Mouse (Mus musculus) liver, embryonic 12.5 days (tissue): ENCODE measurements at regions not wholly inside any gene's neighbourhood (a gene's known extent, or its start where the extent isn't known, plus 50 kb on each side); places are given as distances from the start of the nearest gene placed in this dataset.

Source experiments
- ATAC-seq: fragments of 200-750 bp; cut with Nextera tagmentation; 2 replicates; pipeline ENCODE4 v1.8.0; 2017; ENCODE audit warnings: moderate number of reproducible peaks, mild to moderate bottlenecking, moderate library complexity
- H3K27ac ChIP-seq: fragments of 300-500 bp; sonication (generic); 2 replicates; pipeline ENCODE4 v1.5.1; 2016; ENCODE audit warnings: mild to moderate bottlenecking
- H3K27me3 ChIP-seq: fragments of 300-500 bp; sonication (generic); replicated peaks from 2 replicates; pipeline ENCODE4 v1.6.1; 2016; ENCODE audit warnings: mild to moderate bottlenecking, moderate library complexity
- H3K36me3 ChIP-seq: fragments of 300-500 bp; sonication (generic); 2 replicates; pipeline ENCODE4 v1.6.1; 2016; ENCODE audit warnings: mild to moderate bottlenecking, moderate library complexity
- H3K4me1 ChIP-seq: fragments of 300-500 bp; sonication (generic); 2 replicates; pipeline ENCODE4 v1.6.1; 2016
- H3K4me2 ChIP-seq: fragments of 300-500 bp; sonication (generic); 2 replicates; pipeline ENCODE4 v1.6.1; 2016; ENCODE audit warnings: mild to moderate bottlenecking, moderate library complexity
- H3K4me3 ChIP-seq: fragments of 300-500 bp; sonication (generic); 2 replicates; pipeline ENCODE4 v1.5.1; 2016; ENCODE audit warnings: mild to moderate bottlenecking, moderate library complexity
- H3K9ac ChIP-seq: fragments of 300-500 bp; sonication (generic); 2 replicates; pipeline ENCODE4 v1.6.1; 2016; ENCODE audit warnings: mild to moderate bottlenecking, moderate library complexity
- H3K9me3 ChIP-seq: fragments of 300-500 bp; sonication (generic); replicated peaks from 2 replicates; pipeline ENCODE4 v1.6.1; 2016; ENCODE audit warnings: mild to moderate bottlenecking, moderate library complexity
- WGBS: fragments of 180-500 bp; shearing (Covaris S2); methylation state at CpG from one replicate; pipeline ENCODE4 v1.1.7; 2016; ENCODE audit not compliant: insufficient replicate concordance; 5-methylcytosine and 5-hydroxymethylcytosine counted together

DNA sequence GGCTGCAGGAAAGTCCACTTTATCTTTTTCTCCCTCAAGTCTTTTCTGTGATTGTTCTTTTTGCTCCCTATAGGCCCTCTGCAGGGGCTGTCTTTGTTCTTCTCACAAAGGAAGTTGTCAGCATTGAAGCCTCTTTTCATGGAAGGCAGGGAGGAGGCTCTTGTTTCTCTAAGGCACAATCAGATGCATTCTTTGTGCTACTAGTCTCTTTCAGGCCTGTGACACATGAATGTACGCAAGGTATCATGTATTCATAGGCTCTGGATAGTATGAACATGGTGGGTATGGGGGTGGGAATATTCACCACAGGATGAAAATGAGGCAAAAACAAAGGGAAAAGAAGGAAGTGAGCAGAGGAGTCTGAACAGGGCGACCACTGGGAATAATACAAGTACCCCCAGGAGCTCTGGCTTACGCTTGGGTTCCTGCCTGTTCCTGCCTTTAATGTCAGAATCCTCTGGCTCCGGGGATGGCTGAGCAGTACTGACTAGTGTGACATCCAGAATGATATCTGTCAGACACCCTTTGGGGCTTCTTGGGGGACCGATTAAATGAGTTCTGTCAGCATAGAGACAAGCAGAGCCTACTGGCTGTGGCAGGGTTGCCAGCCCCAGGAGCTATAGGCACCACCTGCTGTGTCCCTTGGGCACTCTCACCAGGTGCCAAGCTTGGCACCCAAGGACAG lies 583.7 kb upstream of the Plxna2 start:
- H3K4me2 ChIP-seq: no peak overlapping the region
- H3K27ac ChIP-seq: no peak overlapping the region
- no peak overlapping the region for H3K4me3 ChIP-seq
- no peaks in the 10 kb centered on the region for H3K36me3 ChIP-seq
- no peak overlapping the region for H3K9ac ChIP-seq
- 59% methylated on average over 5 of the region's 5 CpGs for WGBS
- H3K4me1 ChIP-seq: no peaks in the 10 kb centered on the region
- no peaks in the 10 kb centered on the region for H3K27me3 ChIP-seq
- no peak for ATAC-seq
- no peaks in the 10 kb centered on the region for H3K9me3 ChIP-seq

DNA sequence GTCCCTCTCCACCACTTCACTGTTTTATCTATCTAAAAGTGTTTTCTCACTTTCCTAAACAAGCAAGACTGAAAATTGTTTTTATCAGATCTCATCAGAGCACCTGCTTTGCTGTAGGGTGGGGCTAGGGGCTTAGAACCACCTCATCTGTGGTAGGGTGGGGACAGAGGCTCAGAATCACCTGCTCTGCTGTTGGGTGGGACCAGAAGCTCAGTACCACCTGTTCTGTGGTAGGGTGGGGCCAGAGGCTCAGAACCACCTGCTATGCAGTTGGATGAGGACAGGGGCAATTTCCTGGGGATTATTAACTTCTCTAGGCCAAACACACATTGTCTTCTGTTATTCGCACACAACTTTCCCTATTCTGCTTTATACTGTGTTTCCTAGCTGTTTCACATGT lies 585.4 kb upstream of the Plxna2 start:
- H3K9ac ChIP-seq: no peak overlapping the region
- no peaks in the 10 kb centered on the region for H3K4me1 ChIP-seq
- 71% methylated on average over 1 of the region's 1 CpGs for WGBS
- H3K4me2 ChIP-seq: no peak overlapping the region
- no peaks in the 10 kb centered on the region for H3K36me3 ChIP-seq
- no peak overlapping the region for H3K4me3 ChIP-seq
- H3K27ac ChIP-seq: no peak overlapping the region
- ATAC-seq: no peak
- no peaks in the 10 kb centered on the region for H3K9me3 ChIP-seq
- H3K27me3 ChIP-seq: no peaks in the 10 kb centered on the region

DNA sequence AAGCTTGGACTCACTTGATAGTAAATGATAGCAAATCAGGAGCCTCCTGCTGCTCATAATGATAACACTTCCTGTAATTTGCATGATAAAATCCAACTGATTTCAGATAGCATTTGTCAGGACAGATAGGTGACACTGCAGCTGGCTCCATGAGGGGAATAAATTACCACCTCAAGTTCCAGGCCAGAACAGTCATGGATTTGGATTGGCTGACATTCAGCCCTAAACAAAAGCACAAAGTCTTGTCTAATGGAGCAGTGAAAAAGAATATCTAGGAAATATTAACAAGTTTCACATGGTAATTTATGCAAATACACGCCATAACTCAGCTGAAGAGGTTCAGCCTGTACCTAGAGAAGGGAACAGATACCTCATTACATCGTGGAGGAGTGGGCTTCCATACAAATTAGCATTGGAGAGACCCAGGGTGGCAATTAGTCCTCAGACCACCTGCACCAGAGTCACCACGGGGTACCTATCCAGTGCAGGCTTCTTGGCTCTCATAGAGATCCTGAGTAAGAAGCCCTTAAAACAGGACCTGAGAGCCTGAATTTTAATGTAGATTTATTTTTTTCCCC lies 587.3 kb upstream of the Plxna2 start:
- Histone ChIP-seq H3K27ac (no peak overlapping the region), H3K27me3 (no peaks in the 10 kb centered on the region), H3K4me3 (no peak overlapping the region), H3K9ac (no peak overlapping the region), H3K36me3 (no peaks in the 10 kb centered on the region), H3K4me1 (no peaks in the 10 kb centered on the region), H3K4me2 (no peak overlapping the region), H3K9me3 (no peaks in the 10 kb centered on the region)
- no peak for ATAC-seq
- WGBS: 44% methylated on average over 3 of the region's 3 CpGs

DNA sequence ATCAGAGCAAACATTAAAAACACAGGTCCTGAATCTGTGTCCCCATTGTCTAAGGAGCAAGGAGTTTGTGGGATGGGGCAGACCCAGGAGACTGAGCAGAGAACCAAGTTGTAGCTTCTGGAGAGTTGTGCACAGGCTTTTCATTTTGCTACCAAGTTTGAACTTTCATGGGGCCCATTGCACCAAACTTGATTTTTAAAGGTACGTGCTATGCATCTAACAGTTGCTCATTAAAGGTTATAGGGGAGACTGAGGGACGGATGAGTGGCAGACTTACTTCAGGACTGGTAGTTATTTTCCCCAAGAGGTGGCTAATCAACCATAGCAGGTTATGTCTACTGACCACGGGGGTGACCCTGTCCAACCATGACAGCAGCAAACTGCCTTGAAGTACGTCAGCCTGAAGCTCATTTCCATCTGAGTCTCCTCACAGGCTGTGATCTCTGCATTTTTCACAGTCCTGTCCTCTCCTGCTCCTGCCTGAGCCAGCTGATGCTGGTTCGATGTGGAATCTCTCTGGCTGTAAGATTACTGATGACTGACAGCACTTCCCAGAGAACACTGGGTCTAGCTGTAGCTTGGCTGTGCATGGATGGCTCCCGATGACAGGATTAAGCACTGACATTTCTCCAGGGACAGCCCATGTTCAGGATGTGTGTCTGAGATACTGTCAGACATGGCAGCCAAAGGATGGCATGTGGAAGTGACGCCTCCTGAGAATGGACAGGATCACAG lies 590.9 kb upstream of the Plxna2 start:
- ATAC-seq: no peak
- Histone ChIP-seq H3K4me1 (no peaks in the 10 kb centered on the region), H3K4me3 (no peak overlapping the region), H3K9ac (no peak overlapping the region), H3K27me3 (no peaks in the 10 kb centered on the region), H3K9me3 (no peaks in the 10 kb centered on the region), H3K27ac (no peak overlapping the region), H3K4me2 (no peak overlapping the region), H3K36me3 (no peaks in the 10 kb centered on the region)
- 57% methylated on average over 7 of the region's 7 CpGs for WGBS

DNA sequence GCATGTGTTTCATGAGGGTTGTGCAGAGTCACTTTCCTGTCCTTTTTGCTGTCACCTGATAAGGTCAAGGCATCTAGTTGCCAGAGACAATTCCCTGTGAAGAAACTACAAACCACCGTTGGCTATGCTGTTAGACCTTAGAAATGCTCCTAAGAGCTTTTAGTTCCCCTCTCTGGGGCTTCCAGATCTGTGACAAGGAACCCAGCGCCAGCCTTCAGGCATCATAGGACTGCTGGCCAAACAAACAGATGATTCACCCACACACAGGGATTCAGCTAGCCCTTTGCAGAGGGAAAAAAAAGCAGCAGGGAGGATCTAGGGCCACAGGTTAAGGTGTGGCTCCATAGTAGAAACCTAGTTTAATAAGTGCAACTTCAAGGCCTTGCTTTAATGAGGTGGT lies 591.8 kb upstream of the Plxna2 start:
- Histone ChIP-seq H3K4me2 (no peak overlapping the region), H3K27me3 (no peaks in the 10 kb centered on the region), H3K27ac (no peak overlapping the region), H3K4me1 (no peaks in the 10 kb centered on the region), H3K9me3 (no peaks in the 10 kb centered on the region), H3K36me3 (no peaks in the 10 kb centered on the region), H3K9ac (no peak overlapping the region), H3K4me3 (no peak overlapping the region)
- 17% methylated on average over 2 of the region's 2 CpGs for WGBS
- no peak for ATAC-seq

DNA sequence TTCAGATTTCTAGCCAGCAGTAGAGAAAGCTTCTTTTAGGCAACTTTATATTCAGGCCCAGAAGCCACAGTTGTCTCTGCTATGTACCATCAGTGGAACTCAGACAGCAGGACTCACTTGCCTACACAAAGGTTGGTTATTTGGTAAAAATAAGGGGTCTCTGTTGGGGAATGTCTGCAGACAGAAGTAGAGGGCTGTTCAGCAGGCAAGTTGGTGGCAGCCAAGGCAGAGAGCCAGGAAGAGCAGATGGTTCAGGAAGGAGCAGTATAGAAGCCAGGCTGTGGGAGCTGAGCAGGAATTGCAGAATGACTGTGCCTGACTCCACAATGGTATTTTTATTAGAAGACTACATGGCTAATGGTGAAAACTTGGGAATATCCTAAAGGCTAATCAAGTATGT lies 598.7 kb upstream of the Plxna2 start:
- no peak for ATAC-seq
- Histone ChIP-seq H3K4me1 (no peaks in the 10 kb centered on the region), H3K27ac (no peak overlapping the region), H3K4me3 (no peak overlapping the region), H3K36me3 (no peaks in the 10 kb centered on the region), H3K9ac (no peak overlapping the region), H3K9me3 (no peaks in the 10 kb centered on the region), H3K27me3 (no peaks in the 10 kb centered on the region), H3K4me2 (no peak overlapping the region)

DNA sequence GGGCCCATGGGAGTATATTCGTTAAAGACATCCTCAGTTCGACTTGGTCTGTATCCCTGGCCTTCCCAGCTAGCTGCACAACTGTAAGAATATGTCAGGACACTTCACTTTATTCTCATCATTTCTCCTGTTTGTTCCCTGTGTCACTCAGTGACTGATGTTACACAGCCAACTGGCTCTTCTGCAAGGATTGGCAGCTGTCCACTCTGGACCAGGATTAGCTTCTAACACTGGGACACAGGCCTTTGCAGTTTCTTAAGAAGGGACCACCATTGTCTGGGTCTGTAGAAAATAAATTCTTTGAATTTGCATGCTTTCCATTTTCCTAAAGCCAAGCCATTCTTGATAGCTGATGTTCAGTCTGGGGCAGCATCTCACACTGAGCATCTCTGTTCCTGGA lies 622.1 kb upstream of the Camk1g start:
- no peaks in the 10 kb centered on the region for H3K4me1 ChIP-seq

DNA sequence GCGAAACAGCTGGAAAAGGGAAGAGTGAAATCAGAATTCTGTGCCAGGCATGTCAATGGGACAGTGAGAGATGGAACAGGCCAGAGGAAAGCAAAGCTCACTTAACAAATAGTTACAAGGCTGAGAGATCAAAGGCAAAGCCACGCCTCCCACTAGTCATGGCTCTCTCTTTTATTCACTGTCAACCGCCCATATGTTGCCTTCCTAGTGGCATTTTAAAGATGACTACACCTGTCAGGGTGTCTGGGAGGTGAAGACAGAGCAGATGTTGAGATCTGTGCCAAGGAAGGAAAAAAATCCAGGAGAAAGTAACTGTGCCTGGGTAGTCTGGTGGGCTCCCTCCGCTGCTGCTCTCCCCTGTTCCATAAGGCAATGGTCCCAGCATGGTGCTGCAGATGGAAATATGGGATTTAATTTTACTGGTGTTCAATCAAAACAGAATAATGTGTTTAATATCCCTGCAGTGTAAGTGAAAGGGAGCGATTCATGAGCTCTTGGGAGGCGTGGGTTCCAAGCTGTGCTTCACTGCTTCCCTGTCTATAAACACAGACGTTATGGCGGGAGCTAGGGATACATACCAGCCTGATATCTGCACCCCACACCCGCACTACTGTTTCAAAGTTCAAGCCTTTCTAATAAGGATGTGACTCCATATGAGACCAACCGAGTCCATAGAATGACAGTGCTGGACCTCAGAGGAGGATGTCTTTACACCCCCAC lies 620.0 kb upstream of the Camk1g start:
- ATAC-seq: no peak
- Histone ChIP-seq H3K9me3 (no peaks in the 10 kb centered on the region), H3K4me3 (no peak overlapping the region), H3K27me3 (no peaks in the 10 kb centered on the region), H3K9ac (no peak overlapping the region), H3K4me2 (no peak overlapping the region), H3K27ac (no peak overlapping the region), H3K36me3 (no peaks in the 10 kb centered on the region), H3K4me1 (no peaks in the 10 kb centered on the region)
- 64% methylated on average over 10 of the region's 10 CpGs for WGBS

More for the DNA sequence above, 622.1 kb upstream of the Camk1g start:
- Histone ChIP-seq H3K27ac (no peak overlapping the region), H3K36me3 (no peaks in the 10 kb centered on the region), H3K9ac (no peak overlapping the region), H3K9me3 (no peaks in the 10 kb centered on the region), H3K27me3 (no peaks in the 10 kb centered on the region), H3K4me3 (no peak overlapping the region), H3K4me2 (no peak overlapping the region)
- WGBS: 63% methylated on average over 2 of the region's 2 CpGs
- no peak for ATAC-seq

DNA sequence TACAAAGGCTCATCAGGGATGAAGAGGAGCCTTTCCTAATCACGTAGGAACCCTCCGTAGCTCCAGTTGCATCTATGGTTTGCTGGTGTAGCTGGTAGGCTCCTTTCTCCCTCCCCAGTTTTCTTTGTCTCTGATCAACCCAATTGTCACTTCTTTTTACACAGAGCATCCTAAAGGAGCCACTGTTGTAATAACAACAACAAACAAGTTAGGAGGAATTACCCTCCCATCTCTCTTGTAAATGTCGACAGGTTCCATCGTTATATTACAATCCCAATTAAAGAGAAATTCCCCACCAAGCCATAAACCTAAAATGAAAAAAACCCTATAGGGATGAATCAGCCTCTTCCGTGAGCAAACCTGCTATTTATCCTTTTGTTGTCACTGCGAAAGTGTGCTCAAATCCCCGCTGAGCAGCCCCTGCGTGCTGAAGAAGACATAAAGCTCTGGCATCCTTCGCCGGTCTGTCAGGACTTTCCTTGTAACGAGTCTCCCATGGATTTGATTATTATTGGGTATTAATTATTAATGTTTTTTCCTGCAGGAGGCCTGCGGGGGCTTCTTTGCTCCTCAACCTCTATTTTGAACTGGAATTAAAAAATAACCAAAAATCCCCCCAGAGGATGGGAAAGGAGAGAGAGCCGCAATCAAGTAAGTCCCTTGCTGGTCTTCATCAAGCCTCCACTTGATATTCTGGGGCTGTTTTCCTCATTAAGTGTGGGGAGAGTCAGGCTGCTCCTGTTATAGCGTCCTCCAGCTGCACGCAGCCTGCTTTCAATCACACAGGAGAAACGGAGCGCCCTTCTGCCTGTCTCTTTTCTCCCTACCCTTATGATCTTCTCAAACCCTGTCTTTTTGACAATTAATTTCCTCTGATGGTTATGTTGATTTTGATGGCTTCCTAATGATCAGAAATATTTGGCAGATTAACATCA lies 619.1 kb upstream of the Camk1g start:
- no peak overlapping the region for H3K27ac ChIP-seq
- 38% methylated on average over 17 of the region's 17 CpGs for WGBS
- H3K9ac ChIP-seq: no peak overlapping the region
- H3K36me3 ChIP-seq: no peaks in the 10 kb centered on the region
- H3K4me3 ChIP-seq: no peak overlapping the region
- H3K9me3 ChIP-seq: no peaks in the 10 kb centered on the region
- no peak overlapping the region for H3K4me2 ChIP-seq
- ATAC-seq: no peak
- no peaks in the 10 kb centered on the region for H3K27me3 ChIP-seq
- H3K4me1 ChIP-seq: no peaks in the 10 kb centered on the region

DNA sequence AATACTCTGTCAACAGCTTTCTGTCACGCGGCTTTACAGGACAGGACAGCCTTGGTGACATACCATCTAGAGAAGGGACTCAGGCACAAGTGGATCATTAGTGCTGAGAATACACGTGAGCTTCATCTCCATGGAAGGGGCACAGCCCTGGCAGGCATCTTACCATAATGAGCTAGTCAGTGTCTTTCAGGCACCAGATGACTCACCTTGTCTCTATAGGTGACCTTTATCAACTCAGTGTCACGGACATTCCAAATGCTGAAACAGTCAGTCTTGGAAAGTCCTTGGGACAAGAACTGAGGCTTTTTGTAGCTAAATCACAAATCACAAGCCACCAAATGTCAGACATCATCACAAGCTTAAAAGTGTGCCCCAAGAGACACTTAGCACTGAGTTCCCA lies 610.5 kb upstream of the Camk1g start:
- no peaks in the 10 kb centered on the region for H3K4me1 ChIP-seq
- ATAC-seq: no peak
- 59% methylated on average over 4 of the region's 4 CpGs for WGBS
- no peak overlapping the region for H3K4me3 ChIP-seq
- no peak overlapping the region for H3K27ac ChIP-seq
- no peaks in the 10 kb centered on the region for H3K36me3 ChIP-seq
- H3K27me3 ChIP-seq: no peaks in the 10 kb centered on the region
- no peak overlapping the region for H3K4me2 ChIP-seq
- no peaks in the 10 kb centered on the region for H3K9me3 ChIP-seq
- no peak overlapping the region for H3K9ac ChIP-seq

DNA sequence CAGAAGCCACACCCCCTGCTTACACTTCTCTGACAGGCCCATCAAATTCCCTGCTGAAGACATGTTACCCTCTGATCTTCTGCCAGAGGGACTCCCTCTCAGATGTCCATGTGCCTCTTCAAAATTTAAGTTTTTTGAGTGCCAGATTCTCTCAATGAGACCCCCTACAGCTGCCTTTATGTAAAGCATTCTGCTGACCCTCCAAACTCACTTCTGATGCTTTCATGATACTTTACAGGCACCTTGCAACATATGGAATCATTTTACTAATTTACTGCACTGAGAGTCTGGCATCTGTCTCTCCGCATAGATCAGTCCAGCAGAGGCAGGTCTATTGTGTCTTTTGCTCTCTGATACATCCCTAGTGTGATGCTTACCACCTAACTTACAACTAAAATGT lies 601.4 kb upstream of the Camk1g start:
- Histone ChIP-seq H3K4me2 (no peak overlapping the region), H3K36me3 (no peaks in the 10 kb centered on the region)
- ATAC-seq: no peak

More for the DNA sequence above, 601.4 kb upstream of the Camk1g start:
- no peaks in the 10 kb centered on the region for H3K9me3 ChIP-seq
- no peaks in the 10 kb centered on the region for H3K27me3 ChIP-seq
- no peak overlapping the region for H3K9ac ChIP-seq
- H3K27ac ChIP-seq: no peak overlapping the region
- no peaks in the 10 kb centered on the region for H3K4me1 ChIP-seq
- no peak overlapping the region for H3K4me3 ChIP-seq
- 78% methylated on average over 1 of the region's 1 CpGs for WGBS
